Mouse (Mus musculus) lung, adult 2 months (tissue): ENCODE measurements at regions not wholly inside any gene's neighbourhood (a gene's known extent, or its start where the extent isn't known, plus 50 kb on each side); places are given as distances from the start of the nearest gene placed in this dataset.

Experiments used
- DNase-seq: peaks from one replicate; pipeline ENCODE4 v3.0.0; 2022
- H3K4me1 ChIP-seq: fragments of 200-500 bp; 2 replicates; pipeline ENCODE4 v1.6.1; 2011; ENCODE audit warnings: low read length; ENCODE audit not compliant: control insufficient read depth, insufficient read depth
- H3K4me3 ChIP-seq: fragments of 200-500 bp; replicated peaks from 2 replicates; pipeline ENCODE3; 2011; ENCODE audit warnings: low read depth, mild to moderate bottlenecking, control low read depth, low read length; ENCODE audit errors: extremely low read depth
- CTCF ChIP-seq: fragments of 200-500 bp; IDR thresholded peaks from 2 replicates; pipeline ENCODE4 v1.5.1; 2011; ENCODE audit warnings: mild to moderate bottlenecking, low read length, control low read depth; ENCODE audit not compliant: insufficient read depth
- POLR2A ChIP-seq: fragments of 200-500 bp; IDR thresholded peaks from 2 replicates; pipeline ENCODE4 v1.6.1; 2011; ENCODE audit warnings: low read depth, mild to moderate bottlenecking, control low read depth, low read length, borderline replicate concordance; ENCODE audit errors: extremely low read depth
- WGBS: fragments of 180-500 bp; shearing (Covaris S2); methylation state at CpG from one replicate; pipeline ENCODE4 v1.1.7; 2018; 5-methylcytosine and 5-hydroxymethylcytosine counted together

DNA sequence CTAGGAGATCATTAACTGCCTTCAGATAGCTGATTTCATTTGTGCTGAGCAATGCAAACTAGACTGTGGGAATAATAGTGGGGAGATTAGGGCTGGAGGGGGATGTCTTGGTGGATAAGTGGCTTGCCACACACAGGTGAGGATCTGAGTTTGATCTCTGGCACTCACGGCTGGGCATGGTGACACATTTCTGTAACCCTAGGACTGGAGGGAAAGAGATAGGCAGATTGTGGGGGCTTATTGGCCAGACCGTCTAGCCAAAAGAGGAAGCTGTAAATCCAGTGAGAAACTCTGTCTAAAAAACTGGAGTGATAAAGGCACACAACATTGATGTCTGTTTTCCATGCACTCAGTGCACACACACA is 420.2 kb downstream of the Prdm2 start:
- no peaks in the 10 kb centered on the region for H3K4me1 ChIP-seq
- 58% methylated on average over 2 of the region's 2 CpGs for WGBS
- no peak overlapping the region for H3K4me3 ChIP-seq
- TF ChIP-seq POLR2A (no peak), CTCF (no peak)
- DNase-seq = no peak

DNA sequence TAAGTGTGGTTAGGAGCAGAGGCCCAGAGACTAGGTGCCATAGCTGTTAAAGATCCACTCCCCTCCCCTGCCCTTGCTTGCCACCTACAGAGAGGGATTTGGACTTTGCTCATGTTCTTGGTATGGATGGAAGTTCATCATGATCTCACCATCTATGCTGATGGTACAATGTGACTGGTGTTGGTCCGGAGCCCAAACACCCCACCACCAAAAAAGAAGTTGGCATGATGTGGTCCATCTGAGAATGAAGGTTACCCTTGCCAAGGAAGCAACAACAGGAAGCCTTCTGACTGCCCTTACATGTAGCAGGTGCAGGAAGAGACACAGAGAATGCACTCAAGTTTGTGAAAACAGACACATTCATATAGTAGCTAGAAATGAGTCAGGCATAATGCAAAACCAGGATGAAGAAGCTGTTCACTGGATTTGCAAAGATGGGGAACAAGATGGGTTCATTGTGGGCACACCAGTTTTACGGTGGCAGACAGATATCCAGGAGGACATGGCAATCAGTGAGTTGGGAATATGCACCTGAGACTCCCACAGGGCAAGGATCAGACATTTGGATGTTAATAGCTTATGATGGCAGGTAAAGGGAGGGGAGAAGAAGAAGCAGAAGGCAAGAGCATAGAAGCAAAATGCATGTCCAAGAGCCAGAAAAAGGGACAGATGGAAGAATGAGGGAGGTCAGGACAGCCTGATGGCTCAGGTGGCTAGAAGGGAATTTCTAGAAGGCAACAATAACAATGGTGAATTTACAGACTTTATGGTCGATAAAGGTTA is 420.8 kb downstream of the Prdm2 start:
- no peak for DNase-seq
- Histone ChIP-seq H3K4me3 (no peak overlapping the region), H3K4me1 (no peaks in the 10 kb centered on the region)
- TF ChIP-seq CTCF = no peak
- WGBS = 77% methylated on average over 3 of the region's 3 CpGs

- no peaks in the 10 kb centered on the region for H3K4me1 ChIP-seq
- TF ChIP-seq POLR2A = no peak
- no peak for TF ChIP-seq CTCF
- no peak overlapping the region for H3K4me3 ChIP-seq
- no peak for DNase-seq
- WGBS = 75% methylated on average over 7 of the region's 7 CpGs
Observed at GRCm38 (mm10) chr4:142789048-142789447, 423.7 kb downstream of the Prdm2 start.

GRCm38 (mm10) chr4:142785386-142785785 is 427.4 kb downstream of the Prdm2 start:
- TF ChIP-seq CTCF (no peak), POLR2A (no peak)
- Histone ChIP-seq H3K4me3 (no peak overlapping the region), H3K4me1 (no peaks in the 10 kb centered on the region)
- DNase-seq = no peak
- WGBS = 62% methylated on average over 5 of the region's 5 CpGs

DNA sequence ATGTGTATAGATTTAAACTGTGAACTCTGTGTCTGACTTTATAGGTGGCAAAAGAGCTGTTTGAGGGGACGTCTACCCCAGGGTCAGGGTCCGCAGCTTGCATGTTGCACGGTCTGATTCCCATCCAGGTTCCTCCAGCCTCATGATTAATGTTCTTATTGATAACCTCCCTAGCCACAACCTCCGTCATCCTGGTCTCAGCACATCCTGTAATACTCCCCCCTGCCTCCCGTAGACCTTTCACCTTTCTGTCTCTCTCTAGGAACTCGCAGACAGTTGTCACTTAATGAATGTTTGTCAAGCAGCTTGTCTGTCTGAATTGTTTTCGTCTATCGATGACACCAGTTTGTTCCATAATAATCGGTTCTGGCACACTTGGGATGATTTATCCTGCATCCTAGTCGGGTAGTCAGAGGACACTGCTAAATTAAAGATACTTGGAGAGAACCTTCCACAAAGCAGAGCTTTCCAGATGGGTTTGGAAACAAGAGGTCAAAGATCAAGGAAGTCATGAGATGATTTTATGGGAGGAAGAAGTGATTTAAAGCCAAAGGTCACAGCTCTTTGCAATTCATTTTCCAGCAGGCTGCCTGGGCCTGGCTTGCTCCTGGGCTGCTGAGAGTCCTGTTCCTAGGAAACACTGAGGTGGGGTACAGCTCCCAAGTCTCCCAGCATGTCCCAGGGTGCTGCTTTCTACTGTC is 435.9 kb downstream of the Prdm2 start:
- Histone ChIP-seq H3K4me1 (no peaks in the 10 kb centered on the region), H3K4me3 (no peak overlapping the region)
- DNase-seq = no peak
- WGBS = 48% methylated on average over 10 of the region's 10 CpGs
- no peak for TF ChIP-seq POLR2A
- TF ChIP-seq CTCF = no peak

GRCm38 (mm10) chr4:142775023-142775422 is 437.8 kb downstream of the Prdm2 start:
- 89% methylated on average over 5 of the region's 5 CpGs for WGBS
- TF ChIP-seq POLR2A (no peak), CTCF (no peak)
- H3K4me3 ChIP-seq = no peak overlapping the region

DNA sequence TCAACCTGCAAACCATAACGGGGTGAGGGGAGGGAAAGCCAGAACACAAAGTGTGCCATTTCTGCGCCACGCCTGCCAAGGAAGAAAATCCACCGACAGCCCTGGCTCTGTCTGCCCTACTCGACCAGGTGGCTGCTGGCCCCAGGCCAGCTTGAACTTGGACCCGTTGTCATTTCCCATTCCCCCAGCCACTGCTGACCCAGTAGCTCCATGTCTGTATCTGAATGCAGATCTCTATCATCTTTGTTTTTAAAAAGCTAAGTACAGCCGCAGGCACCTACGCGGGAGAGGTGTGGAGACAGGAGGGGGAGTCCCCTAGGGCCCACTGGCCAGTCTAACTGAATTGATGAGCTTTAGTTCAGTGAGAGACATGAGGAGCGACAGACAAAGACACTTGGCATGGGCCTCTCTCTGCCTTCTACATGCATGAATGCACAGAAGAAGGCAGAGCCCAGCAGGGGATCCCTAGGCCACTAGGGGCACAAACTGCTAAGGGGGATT is 439.1 kb downstream of the Prdm2 start:
- Histone ChIP-seq H3K4me3 (no peak overlapping the region), H3K4me1 (no peaks in the 10 kb centered on the region)
- TF ChIP-seq CTCF = no peak
- TF ChIP-seq POLR2A = no peak
- WGBS = 51% methylated on average over 10 of the region's 10 CpGs
- no peak for DNase-seq

More at GRCm38 (mm10) chr4:142775023-142775422, 437.8 kb downstream of the Prdm2 start:
- H3K4me1 ChIP-seq = no peaks in the 10 kb centered on the region
- no peak for DNase-seq

GRCm38 (mm10) chr4:142772751-142773455 is 439.9 kb downstream of the Prdm2 start:
- 14% methylated on average over 16 of the region's 16 CpGs for WGBS
- no peak overlapping the region for H3K4me3 ChIP-seq
- TF ChIP-seq CTCF (no peak), POLR2A (no peak)
- H3K4me1 ChIP-seq = no peaks in the 10 kb centered on the region
- DNase-seq = no peak

DNA sequence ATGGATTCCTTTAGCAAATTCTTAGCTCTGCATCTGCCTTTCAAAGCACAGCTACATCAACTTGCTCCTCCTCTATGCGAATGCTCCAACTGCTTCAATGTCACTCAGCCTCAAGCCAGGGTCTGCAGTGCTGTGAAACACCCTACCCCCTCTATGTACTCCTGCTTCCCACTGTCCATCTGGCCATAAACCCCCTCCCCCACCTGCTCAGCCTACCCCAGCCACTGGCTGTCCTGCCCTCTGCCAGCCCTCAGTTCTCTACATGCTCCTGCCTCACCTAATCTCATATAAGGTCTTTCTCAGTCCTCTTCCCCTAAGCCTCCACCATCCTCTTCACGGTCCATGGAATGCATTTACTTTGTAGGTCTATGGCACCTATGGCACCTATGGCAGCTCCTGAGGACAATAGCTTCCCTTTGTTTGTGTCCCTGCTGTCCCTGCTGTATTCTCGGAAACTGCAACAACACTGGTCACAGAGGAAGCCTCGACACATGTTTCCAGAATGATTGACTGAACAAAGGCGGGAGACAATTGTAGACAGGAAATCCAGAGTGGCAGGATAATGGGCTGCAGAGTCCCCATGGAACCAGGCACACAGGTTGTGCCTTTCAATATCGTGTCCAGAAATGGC is 441.2 kb downstream of the Prdm2 start:
- no peak for TF ChIP-seq CTCF
- no peak for TF ChIP-seq POLR2A
- Histone ChIP-seq H3K4me3 (no peak overlapping the region), H3K4me1 (no peaks in the 10 kb centered on the region)
- WGBS = 48% methylated on average over 6 of the region's 6 CpGs
- DNase-seq = no peak

DNA sequence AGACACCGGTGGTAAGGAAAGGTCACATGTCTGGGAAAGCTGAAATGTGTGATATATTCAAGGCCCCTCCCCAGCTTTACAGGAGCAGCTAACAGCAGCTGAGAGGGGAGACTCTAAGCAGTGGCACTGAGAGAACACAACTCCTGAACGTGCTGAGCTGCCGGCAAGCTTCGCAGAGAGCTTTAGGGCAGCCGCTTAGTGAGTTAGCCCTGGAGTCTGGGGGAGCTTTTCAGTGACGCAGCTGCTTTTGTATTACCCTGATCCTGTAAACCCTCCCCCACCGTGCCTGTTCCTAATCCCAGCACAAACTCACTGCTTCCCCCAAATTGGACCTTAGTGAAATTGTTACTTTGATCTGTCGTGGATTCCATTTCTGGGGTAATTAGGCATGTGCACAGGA is 442.6 kb downstream of the Prdm2 start:
- no peak for DNase-seq
- 41% methylated on average over 8 of the region's 8 CpGs for WGBS
- TF ChIP-seq POLR2A (no peak), CTCF (no peak)
- Histone ChIP-seq H3K4me3 (no peak overlapping the region), H3K4me1 (no peaks in the 10 kb centered on the region)
